Mouse (Mus musculus): ENCODE data around the gene Zfand6.

Zfand6 gene

DNA sequence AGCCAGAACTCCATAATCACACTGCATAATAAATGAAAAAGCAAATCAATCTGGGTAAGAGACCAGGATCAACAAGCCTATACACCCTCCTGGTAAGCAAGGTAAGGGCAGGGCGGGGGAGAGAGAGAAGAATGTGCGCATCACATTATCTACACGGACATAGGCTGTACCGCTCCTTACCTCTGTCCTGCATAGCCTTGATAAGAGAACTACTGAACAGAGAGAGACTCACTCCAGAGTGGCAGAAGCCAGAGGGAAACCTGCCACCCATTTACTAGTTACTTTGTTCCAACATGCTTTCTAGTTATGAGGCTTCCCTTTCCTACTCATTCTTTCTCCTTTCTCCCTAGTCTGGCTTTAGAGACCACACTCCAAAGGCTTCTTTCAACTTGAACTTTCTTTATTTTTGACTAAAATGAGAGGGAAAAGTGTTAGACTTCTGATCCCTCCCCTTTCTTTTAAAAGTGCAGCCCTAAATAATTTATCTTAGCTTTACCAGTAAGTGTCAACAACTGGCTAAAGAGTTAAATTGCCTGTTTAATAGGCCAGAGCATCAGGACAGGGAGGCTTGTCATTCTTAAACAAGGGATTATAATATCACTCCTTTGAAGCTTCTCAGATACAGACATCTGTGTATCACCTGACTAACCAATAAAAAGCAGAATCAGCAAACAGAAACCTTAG lies 38.3 kb downstream of the Zfand6 start:
- peak; percentile 45 to 70 for DNase-seq (ENCODE audit: low spot score in 2 of 2)

GRCm38 (mm10) chr7:84649016-84649415 lies 40.7 kb downstream of the Zfand6 start:
- DNase-seq (ENCODE audit: low spot score in 2 of 2): no peak

DNA sequence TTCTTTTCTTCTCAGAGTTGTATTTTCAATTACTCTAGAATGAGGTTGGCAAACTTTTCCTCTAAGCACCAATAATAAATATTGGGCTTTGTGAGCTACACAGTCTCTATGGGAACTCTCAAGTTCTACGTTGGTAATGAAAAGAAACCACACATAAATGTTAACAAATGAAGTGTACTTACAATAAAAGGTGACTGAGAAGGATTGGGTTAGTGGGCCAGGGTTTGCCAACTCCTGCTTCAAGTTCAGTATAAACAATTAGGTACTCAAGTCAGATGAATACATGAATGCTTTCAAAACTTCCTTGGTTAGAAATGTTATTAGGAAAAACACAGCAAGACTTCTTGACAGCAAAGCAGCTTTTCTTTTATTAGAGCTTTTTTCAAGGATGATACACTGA lies 43.5 kb downstream of the Zfand6 start:
- no peak for DNase-seq (ENCODE audit: low spot score in 2 of 2)

DNA sequence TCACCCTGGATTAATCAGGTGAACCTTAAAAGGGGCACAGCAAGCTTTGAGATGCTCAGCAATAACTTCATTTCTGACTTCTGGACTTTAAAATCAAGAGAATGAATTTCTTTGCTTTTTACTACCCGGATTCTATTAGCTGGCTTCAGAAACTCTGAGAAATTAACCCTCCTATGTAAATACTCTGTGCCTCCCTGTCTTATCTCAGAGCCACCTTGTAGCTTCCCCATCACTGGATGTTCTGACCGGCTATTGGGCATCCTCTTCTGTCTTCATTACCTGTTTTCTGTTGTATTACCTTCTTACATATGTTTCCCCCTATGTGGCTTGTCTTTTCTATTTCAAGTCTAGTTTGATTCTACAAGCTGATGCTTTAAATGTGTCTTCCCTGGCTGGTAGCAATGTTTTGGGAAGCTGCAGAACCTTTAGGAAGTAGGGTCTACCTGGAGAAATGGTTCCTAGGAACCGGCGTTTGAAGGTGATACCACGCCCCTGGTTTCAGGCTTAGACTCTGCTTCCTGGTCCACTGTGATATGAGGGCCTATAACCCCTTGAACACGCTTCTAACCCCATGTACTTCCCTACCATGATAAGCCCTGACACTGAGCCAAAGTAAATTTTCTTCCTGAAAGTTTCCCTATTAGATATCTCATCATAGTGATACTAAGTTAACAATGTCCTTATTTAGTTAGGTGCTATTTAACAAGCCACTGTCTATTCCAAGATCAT lies 46.3 kb downstream of the Zfand6 start:
- no peak for DNase-seq (ENCODE audit: low spot score in 2 of 2)

DNA sequence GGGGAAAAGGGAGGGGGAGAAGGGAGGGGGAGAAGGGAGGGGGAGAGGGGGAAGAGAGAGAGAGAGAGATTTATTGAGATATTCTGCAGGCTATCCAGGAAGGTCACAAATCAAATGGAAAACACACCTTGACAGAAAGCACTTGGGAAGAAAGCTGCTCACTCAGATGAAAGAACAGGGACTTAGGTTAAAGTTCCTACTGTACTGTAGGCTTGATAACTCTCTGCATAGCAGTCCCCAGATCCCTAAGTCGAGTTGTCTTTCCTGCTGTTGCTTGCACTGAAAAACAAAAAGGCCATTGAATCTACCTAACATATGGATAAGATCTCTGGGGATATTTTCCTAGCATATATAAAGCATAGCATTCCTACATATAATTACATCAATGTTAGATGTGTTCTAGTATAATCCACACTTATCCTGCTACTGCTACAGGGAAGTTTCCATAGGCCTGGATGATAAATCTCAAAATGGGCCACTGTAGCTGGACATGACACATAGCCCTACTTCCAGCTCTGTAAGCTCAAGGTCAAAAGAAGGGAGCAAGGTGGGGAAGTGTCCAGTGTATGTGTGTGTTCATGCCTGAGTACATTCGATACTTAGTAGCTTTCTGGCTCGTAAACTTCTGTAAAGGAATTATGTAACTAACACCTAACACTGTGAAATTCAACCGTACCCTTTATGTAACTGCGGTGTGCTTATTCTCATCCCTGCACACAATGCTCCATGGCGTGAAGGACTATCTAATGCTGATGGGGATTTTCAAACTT lies 47.4 kb downstream of the Zfand6 start:
- no peak for DNase-seq (ENCODE audit: low spot score in 2 of 2)

GRCm38 (mm10) chr7:84636939-84637338 lies 52.8 kb downstream of the Zfand6 start:
- DNase-seq (ENCODE audit: low spot score in 2 of 2): no peak

- no peak for DNase-seq (ENCODE audit: low spot score in 2 of 2)
These were observed 57.9 kb downstream of the Zfand6 start for GRCm38 (mm10) chr7:84631878-84632277.

- DNase-seq (ENCODE audit: low spot score in 2 of 2): no peak
These were observed 66.0 kb downstream of the Zfand6 start for GRCm38 (mm10) chr7:84623718-84624117.

GRCm38 (mm10) chr7:84620956-84621355 lies 68.8 kb downstream of the Zfand6 start:
- DNase-seq (ENCODE audit: low spot score in 2 of 2): no peak

DNA sequence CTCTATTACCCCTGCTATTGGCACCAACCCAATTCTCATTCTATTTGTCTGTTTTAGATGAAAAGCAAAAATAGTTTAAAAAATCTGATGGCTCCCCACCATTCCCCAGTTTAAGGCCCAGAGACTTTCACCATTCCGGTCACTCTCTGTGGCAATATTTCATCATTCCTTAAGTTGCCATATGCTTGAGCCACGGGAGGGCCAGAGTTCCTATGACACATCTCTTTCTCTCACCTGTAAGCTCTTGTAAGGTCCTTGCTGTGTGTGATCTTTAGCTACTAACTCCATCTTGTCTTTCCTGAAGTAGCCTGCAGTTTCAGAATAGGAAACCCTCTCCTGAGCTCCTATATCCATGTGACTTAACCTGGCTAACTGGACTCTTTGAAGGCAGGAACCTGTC lies 70.8 kb downstream of the Zfand6 start:
- no peak for DNase-seq (ENCODE audit: low spot score in 2 of 2)

DNA sequence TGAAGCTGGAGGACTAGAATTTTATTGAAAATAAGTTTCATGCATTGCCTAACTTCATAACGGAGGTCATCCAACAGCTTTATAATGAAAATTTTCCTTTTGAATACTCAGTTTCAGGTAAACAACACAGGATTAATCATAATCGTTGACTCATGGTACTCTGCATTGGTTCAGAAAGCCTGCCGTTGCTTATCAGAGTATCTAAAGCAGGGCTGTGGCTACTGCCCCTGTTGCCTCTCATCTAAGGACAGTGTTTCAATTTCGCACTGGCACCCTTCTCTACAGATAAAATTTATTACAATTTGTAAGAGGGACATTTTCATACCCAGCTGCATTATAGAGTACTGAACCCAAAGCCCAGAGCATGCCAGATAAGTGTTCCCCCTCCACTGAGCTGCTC lies 77.3 kb downstream of the Zfand6 start:
- no peak for DNase-seq (ENCODE audit: low spot score in 2 of 2)

DNA sequence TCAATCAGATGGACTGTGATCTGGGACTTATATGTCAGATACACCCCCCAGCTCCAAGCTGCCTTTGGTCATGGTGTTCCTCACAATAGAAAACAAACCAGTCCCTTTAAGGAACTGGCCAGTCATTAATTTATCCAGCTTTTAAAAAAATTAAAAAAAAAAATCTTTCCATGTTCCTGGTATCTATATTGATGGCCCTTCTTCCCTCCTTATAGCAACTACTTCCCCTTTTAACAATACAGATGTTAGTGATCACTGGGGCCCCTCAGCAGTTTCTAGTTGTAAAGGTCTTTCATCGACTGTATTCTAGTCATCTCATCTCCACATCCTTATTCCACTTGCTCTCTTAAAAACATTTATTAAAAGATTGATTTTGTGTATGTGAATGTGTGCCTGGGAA lies 78.2 kb downstream of the Zfand6 start:
- DNase-seq (ENCODE audit: low spot score in 2 of 2): no peak

GRCm38 (mm10) chr7:84606293-84606749 lies 83.4 kb downstream of the Zfand6 start, which contains the start of gene Fah:
Gene Fah (minus strand): TSS chr7:84606722.
- peak in 1 of 2 experiments; percentile 3 for DNase-seq (ENCODE audit: low spot score in 2 of 2)

DNA sequence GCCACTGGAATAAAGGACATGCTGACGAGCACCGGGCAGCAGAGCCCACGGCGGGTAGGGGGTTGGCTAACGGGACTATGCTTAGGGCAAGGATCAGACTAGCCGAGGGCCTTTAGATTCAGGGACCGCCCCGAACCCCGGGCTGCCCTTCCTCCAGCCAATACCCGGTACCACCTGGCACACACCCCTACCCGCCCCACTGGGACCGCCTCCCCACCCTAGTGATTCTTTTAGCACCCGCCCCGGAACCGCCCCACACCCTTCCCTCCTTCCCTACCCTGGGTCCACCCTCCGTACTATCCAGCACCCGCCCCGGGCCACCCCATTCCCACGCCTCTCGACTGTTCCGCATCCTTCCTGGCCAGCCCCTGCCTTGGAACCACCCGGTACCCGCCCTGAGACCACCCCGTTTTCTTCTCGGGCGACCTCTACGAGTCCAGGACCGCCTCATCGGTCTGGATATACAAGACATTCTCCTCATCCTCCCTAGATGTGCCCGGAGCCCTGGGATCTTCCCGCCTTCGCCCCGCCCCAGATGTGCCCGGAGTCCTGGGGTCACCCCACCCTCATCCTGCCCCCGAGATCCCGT lies 84.0 kb downstream of the Zfand6 start:
- DNase-seq (ENCODE audit: low spot score in 2 of 2): peak; percentile 68 to 74

DNA sequence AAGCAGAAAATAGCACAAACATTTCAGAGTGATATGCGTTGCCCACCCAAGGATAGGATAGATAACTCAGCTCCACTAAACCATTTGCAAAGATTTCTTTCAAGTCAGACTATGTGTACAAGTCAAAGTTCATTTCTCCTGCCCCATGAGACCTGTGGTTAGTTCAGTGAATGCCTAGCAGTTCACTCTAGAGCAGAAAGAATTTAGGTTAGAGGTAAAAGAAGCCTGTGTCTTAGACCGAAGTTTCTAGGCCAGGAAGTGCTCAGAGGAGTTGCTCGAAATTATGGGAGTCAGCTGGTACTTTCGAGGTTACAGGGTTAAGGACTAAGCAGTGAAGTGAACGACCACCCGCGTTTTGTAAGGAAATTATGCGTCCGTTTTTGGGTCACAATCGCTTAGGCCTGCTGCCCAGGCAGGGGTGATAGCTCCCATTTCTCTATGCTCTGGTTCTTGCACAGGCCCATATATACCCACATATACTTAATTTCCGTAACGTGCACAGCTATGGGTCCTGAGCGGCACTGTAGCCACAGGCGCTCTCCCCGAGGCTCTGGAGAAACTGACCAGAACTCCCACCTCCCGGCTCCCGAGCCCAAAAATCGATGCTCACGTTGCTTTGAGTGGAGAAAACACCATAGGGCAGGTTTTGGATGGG lies 84.6 kb downstream of the Zfand6 start:
- peak in 1 of 2 experiments; percentile 3 for DNase-seq (ENCODE audit: low spot score in 2 of 2)

DNA sequence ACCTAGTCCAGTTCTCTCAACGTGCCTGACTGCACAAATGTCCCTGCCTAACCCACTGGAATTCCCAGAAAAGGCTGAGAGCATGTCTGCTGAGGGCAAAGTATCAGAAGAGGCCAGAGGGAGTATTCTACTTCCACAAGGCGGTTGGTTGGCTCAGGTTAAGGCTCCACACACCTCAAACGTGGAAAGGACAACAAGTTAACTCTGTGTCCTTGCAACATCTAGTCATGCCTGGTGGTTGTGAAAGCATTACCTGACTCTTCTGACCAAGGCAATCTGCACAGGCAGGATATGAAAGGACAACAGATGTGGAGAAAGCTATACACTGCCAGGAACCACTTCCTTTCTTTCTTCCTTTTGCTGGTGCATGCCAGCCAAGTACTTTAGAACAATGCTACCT lies 85.3 kb downstream of the Zfand6 start:
- no peak for DNase-seq (ENCODE audit: low spot score in 2 of 2)

DNA sequence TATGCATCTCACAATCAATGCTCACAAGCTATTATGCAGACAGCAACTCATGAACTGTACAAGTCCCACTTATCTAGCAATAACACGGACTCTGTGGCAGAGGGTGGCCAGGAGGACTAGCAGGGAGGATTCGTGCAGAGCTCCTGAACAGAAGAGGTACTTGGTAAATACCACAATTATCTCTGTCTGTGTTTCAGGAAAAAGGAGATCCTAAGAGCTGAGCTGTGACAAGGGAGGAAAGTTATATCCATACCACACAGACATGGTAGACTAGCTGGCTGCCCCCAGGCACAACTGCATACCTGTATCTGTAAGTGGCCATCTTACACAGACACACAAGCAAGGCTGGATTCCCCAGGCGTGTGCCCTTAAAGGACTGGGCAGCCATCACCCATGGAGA lies 88.4 kb downstream of the Zfand6 start:
- DNase-seq (ENCODE audit: low spot score in 2 of 2): no peak

DNA sequence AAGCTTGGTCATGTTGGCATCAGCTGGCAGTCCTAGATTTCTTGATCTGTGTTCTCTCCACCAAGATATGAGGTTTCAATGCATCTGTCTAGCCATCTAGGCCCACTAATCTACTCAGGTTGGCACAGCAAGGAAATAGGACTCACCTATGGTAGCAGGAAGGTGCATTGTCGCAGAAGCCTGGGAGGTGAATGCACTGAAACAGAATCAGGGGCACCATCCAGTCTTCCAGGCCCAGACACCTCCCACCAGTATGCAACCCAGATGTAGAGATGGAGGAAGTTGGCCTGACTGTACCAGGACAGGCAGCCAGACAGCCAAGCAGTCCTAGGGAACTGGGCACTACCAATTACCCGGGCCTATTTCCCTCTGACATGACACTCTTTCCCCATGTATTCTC lies 89.1 kb downstream of the Zfand6 start:
- no peak for DNase-seq (ENCODE audit: low spot score in 2 of 2)

GRCm38 (mm10) chr7:84596633-84597032 lies 93.1 kb downstream of the Zfand6 start:
- no peak for DNase-seq (ENCODE audit: low spot score in 2 of 2)

DNA sequence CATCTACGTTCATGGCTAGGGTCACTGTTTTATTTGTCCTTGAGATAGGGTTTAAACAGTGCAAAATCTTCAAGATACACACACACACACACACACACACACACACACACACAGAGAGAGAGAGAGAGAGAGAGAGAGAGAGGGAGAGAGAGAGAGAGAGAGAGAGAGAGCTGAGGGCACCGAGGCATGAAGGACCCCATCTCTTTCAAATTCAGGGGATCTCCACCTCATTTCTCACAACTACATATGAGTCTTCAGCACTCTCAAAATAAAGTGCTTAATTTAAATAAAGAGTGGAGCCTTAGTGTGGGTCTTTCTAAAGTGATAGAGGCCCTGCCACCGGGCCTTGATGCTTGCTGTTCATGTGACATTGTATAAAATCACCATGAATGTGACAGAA lies 93.8 kb downstream of the Zfand6 start:
- DNase-seq (ENCODE audit: low spot score in 2 of 2): no peak

DNA sequence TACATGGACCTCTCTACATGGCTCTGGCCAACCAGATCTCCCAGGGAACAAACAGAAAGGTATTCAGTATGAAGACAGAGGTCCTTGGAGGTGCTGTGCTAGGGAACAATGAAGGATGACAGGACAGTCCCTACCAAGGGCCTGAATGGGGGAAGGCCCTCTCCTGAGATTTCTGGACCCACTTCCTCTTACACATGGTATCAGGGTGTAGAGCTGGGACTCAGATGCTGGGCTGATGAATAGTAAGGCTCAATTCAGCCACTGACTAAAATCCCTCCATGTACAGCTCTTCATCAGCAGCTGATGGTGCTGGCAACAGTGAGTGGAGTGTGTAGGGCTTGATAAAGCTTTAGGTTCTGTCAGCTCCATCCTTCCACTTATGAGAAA lies 94.8 kb downstream of the Zfand6 start:
- DNase-seq (ENCODE audit: low spot score in 2 of 2): no peak

All from spleen, postnatal 36 days (tissue).